Mouse (Mus musculus) forebrain, embryonic 16.5 days (tissue): ENCODE results near the gene Rnf144b. TPM values are rescaled to one million over a fixed set of nuclear protein-coding genes. Genes with fewer than 3 reads are reported as not detected.
A peak's percentile ranks its signal among the peaks of the same experiment; 100 is the strongest.

Experiments
- ATAC-seq: fragments of 200-750 bp; cut with Nextera tagmentation; 2 replicates; pipeline ENCODE4 v1.8.0; 2017; ENCODE audit warnings: mild to moderate bottlenecking, moderate library complexity
- H3K27ac ChIP-seq: fragments of 300-500 bp; sonication (generic); 2 replicates; pipeline ENCODE4 v1.5.1; 2014; ENCODE audit warnings: low read length, control low read depth
- H3K27me3 ChIP-seq: fragments of 300-500 bp; sonication (generic); replicated peaks from 2 replicates; pipeline ENCODE4 v1.6.1; 2014; ENCODE audit warnings: low read length; ENCODE audit not compliant: control insufficient read depth, insufficient read depth
- H3K36me3 ChIP-seq: fragments of 300-500 bp; sonication (generic); 2 replicates; pipeline ENCODE4 v1.6.1; 2014; ENCODE audit not compliant: control insufficient read depth, insufficient read depth
- H3K4me1 ChIP-seq: fragments of 300-500 bp; sonication (generic); replicated peaks from 2 replicates; pipeline ENCODE4 v1.6.1; 2014; ENCODE audit warnings: low read length; ENCODE audit not compliant: control insufficient read depth, insufficient read depth
- H3K4me2 ChIP-seq: fragments of 300-500 bp; sonication (generic); 2 replicates; pipeline ENCODE4 v1.6.1; 2014; ENCODE audit warnings: mild to moderate bottlenecking, low read length, control low read depth
- H3K4me3 ChIP-seq: fragments of 300-500 bp; sonication (generic); replicated peaks from 2 replicates; pipeline ENCODE4 v1.5.1; 2014; ENCODE audit warnings: mild to moderate bottlenecking, low read length, control low read depth
- H3K9ac ChIP-seq: fragments of 300-500 bp; sonication (generic); replicated peaks from 2 replicates; pipeline ENCODE4 v1.6.1; 2014; ENCODE audit warnings: low read depth, low read length, control low read depth
- H3K9me3 ChIP-seq: fragments of 300-500 bp; sonication (generic); 2 replicates; pipeline ENCODE4 v1.6.1; 2016; ENCODE audit warnings: low read length; ENCODE audit not compliant: control insufficient read depth
- WGBS: fragments of 180-500 bp; shearing (Covaris S2); extraction: QIAGEN DNeasy Blood & Tissue Kit; methylation state at CpG from one replicate; pipeline ENCODE4 v1.1.7; 2014; 5-methylcytosine and 5-hydroxymethylcytosine counted together
- polyA plus RNA-seq: library from polyadenylated mRNA; unstranded; fragments of >200 nt; fragmentation: Nextera tagmentation; extraction: Ambion mirVana; gene quantifications from 2 replicates; pipeline ENCODE4 v1.2.1, GENCODE M21; 2015

Gene Rnf144b
- polyA plus RNA-seq, 1 experiment from 2014 or later = 0.62 TPM

DNA sequence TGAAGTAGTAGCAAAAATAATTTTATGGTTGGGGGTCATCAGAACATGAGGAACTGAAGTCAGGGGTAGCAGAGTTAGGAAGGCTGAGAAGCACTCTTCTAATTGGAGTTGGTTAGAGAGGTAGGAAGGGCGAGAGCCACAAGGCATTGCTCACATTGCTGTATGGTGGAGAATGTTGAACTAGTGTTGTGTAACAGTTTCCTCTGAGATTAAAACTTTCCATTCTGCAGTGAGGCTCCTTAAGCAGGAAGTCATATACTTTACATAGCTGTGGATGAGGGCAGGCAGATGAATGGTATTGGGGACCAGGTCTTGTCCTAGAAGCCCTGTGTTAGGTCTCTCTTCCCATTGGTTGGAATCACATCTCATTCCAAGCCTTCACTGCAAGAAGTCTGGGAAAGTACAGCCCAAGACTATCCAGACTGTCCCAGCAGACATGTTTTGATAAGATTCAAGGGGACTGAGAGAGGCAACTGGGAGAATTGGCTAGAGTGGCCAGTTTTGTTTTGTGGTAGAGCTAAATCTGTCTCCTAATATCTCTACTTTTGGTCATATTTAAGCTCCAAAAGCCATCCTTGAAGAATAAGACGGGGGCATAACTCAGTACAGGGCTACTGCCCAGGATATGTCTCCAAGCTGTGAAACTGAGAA lies 128.8 kb downstream of the Rnf144b start:
- no peak for ATAC-seq
- Histone ChIP-seq H3K9ac (no peak overlapping the region), H3K4me1 (peaks cover 7% of the 10 kb centered on the region), H3K9me3 (no peaks in the 10 kb centered on the region), H3K4me2 (no peak overlapping the region), H3K27ac (no peak overlapping the region), H3K27me3 (no peaks in the 10 kb centered on the region), H3K4me3 (no peak overlapping the region), H3K36me3 (no peaks in the 10 kb centered on the region)
- WGBS = 86% methylated on average over 2 of the region's 2 CpGs

DNA sequence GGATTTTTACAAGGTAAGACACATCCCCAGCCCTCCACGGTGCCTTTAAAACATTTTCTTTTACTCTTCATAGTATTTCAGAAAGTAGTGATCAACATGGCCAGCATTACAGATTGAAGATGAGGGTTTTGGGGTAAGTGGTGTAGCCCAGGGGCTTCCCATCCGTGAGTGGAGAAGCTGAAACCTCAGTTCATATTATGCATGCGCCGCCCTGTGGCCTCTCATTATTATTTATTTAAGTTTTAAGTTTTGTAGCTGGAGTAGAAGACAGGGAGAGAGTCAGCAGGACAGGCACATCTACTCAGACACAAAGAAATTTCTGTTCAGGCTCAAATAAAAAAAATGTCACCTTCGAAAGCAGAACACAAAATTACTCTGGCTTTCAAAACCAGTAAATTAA lies 131.3 kb downstream of the Rnf144b start:
- H3K27me3 ChIP-seq = no peaks in the 10 kb centered on the region
- no peak for ATAC-seq
- H3K9ac ChIP-seq = no peak overlapping the region
- no peak overlapping the region for H3K4me3 ChIP-seq
- H3K27ac ChIP-seq = no peak overlapping the region
- no peaks in the 10 kb centered on the region for H3K36me3 ChIP-seq
- H3K4me2 ChIP-seq = no peak overlapping the region
- WGBS = 73% methylated on average over 5 of the region's 5 CpGs
- H3K9me3 ChIP-seq = no peaks in the 10 kb centered on the region
- no peaks in the 10 kb centered on the region; the same call in none of the 2 replicates for H3K4me1 ChIP-seq

DNA sequence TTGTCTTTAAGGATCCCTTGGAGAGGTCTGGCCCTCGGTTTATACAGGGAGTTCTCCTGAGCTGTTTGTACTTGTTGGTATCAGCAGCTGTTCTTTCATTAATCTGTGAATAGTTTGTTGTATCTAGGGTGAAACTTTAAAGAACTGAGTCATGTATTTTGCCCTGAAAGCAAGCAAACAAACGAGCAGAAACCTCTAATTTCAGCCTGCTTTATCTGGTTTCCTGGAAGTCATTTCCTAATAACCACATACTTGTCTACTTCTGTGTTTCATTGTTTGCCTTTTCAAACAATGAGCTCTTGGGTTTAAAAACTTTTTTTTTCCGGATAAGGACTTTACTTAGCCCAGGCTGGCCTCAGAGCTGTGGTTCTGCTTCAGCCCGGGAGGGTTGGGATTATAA lies 136.8 kb downstream of the Rnf144b start:
- Histone ChIP-seq H3K36me3 (no peaks in the 10 kb centered on the region), H3K4me1 (no peaks in the 10 kb centered on the region; the same call in none of the 2 replicates), H3K9me3 (no peaks in the 10 kb centered on the region), H3K4me2 (no peak overlapping the region), H3K9ac (no peak overlapping the region), H3K4me3 (no peak overlapping the region), H3K27ac (no peak overlapping the region), H3K27me3 (no peaks in the 10 kb centered on the region)
- 40% methylated on average over 4 of the region's 4 CpGs for WGBS
- no peak for ATAC-seq

DNA sequence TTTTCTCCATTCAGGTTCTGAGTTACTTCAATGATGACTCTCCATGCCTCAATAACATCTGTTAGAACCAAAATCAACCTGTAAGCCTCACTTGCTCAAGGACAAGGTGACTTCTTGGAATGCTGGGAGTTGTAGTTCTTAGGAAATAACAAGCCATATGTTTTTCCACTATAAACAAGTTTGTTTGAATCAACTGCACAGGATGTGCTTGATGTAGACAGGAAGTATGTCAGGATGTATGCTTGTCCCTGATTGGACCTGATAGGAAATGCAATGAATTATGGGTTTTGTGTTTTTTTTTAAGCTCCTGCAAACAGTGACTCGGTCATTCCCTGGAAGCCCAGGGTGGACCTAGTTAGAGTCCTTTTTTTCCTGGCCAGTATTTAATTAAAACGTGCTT lies 139.5 kb downstream of the Rnf144b start:
- no peaks in the 10 kb centered on the region for H3K27me3 ChIP-seq
- no peak overlapping the region for H3K27ac ChIP-seq
- no peaks in the 10 kb centered on the region for H3K36me3 ChIP-seq
- H3K9me3 ChIP-seq = no peaks in the 10 kb centered on the region
- H3K4me3 ChIP-seq = no peak overlapping the region
- no peak overlapping the region for H3K9ac ChIP-seq
- no peaks in the 10 kb centered on the region; the same call in none of the 2 replicates for H3K4me1 ChIP-seq
- 62% methylated on average over 2 of the region's 2 CpGs for WGBS
- H3K4me2 ChIP-seq = no peak overlapping the region
- ATAC-seq = peak; percentile 68

DNA sequence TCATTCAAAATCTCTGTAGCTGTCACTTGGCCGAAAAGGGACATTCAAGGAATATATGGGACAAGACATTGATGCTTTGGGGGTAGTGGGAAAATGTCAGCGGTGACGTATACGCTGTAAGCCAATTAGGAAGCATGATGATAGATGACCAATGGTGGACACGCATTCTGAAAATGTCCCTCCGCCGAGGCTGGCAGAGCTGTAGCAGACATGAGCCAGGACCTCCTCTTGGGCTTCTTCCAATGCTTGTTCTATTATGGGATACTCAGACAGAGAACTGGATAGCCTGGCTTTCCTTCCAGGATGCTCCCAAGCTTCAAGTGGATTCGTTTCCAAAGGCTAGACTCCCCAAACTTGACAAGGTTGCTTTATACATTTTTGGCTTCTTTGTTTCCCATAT lies 141.9 kb downstream of the Rnf144b start:
- H3K27me3 ChIP-seq = no peaks in the 10 kb centered on the region
- no peak overlapping the region for H3K4me3 ChIP-seq
- H3K27ac ChIP-seq = no peak overlapping the region
- WGBS = 91% methylated on average over 8 of the region's 8 CpGs
- ATAC-seq = no peak
- H3K4me1 ChIP-seq = no peaks in the 10 kb centered on the region
- H3K4me2 ChIP-seq = no peak overlapping the region
- no peaks in the 10 kb centered on the region for H3K36me3 ChIP-seq
- peaks cover 3% of the 10 kb centered on the region; the same call in 1 of the 2 replicates for H3K9me3 ChIP-seq
- no peak overlapping the region for H3K9ac ChIP-seq

DNA sequence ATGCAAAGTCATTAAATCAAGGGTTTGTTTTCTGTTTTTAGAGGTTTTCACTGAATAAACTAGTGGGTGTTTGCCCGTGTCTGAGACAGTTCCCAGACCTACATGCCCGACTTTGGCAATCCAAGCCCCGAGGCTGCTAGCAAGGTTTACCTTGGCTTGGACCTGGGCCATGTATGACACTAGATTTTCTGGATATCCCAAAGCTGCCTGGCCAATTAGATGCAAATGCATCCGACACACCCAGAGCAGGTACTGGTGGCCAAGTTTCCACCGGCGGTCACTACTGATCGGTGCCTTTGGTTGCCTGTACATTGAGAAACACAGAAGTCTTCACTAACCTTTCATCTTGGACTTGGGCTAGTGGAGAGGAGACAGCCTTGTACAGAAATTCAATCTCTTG lies 144.0 kb downstream of the Rnf144b start:
- no peak overlapping the region for H3K4me2 ChIP-seq
- no peaks in the 10 kb centered on the region for H3K36me3 ChIP-seq
- H3K27ac ChIP-seq = no peak overlapping the region
- H3K9ac ChIP-seq = no peak overlapping the region
- H3K4me3 ChIP-seq = no peak overlapping the region
- no peak for ATAC-seq
- 85% methylated on average over 7 of the region's 7 CpGs for WGBS
- no peaks in the 10 kb centered on the region for H3K4me1 ChIP-seq
- H3K9me3 ChIP-seq = peaks cover 3% of the 10 kb centered on the region; the same call in 1 of the 2 replicates
- no peaks in the 10 kb centered on the region for H3K27me3 ChIP-seq

DNA sequence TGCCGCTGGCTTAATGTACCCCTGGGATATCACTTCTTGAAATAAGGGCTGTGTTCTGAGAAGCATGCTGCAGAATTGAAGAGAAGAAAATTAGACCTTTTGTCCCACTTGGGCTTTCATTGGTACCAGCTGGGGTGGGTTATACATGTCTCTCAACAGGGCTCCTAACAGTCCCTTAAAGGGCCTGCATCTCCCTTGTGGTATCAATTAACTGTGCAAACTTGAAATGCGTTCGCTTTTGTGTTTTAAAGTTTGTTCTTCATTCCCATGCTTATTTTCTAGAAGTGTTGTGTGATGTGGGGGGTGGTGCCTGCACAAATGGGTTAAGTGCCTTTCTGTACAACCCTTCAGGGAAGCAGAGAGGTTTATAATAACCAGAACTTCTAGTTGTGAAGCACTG lies 145.8 kb downstream of the Rnf144b start:
- Histone ChIP-seq H3K9ac (no peak overlapping the region), H3K27me3 (no peaks in the 10 kb centered on the region), H3K4me2 (no peak overlapping the region), H3K9me3 (peaks cover 3% of the 10 kb centered on the region; the same call in 1 of the 2 replicates), H3K4me3 (no peak overlapping the region), H3K4me1 (peaks cover 5% of the 10 kb centered on the region), H3K36me3 (no peaks in the 10 kb centered on the region), H3K27ac (no peak overlapping the region)
- ATAC-seq = peak; percentile 49; the same call in 1 of the 2 replicates
- WGBS = 38% methylated on average over 3 of the region's 3 CpGs

DNA sequence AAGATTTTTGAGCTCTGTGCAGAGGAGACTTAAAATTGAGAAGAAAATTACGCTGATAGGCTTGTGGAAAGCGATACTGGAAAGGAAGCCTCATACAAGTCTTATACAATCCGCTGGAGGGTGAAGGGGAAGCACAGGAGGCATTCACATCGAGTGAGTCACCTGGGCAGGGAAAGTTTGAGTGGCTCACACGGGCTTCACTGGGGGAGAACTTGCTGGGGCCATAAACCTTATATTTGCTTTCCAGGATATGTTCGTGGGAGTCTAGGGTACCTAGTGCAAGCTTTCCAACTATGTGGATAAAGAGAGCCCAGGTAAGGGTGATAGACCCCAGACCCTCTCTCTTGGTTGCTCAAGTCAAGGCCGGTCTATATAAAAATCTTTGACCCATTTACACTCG lies 150.5 kb downstream of the Rnf144b start:
- no peaks in the 10 kb centered on the region for H3K36me3 ChIP-seq
- H3K4me1 ChIP-seq = peaks cover 10% of the 10 kb centered on the region
- no peak overlapping the region for H3K27ac ChIP-seq
- H3K9me3 ChIP-seq = no peaks in the 10 kb centered on the region
- H3K4me2 ChIP-seq = peak overlapping the region; percentile 27
- H3K4me3 ChIP-seq = peak overlapping the region; percentile 5; the same call in 1 of the 2 replicates
- ATAC-seq = no peak
- 15% methylated on average over 8 of the region's 8 CpGs for WGBS
- H3K27me3 ChIP-seq = no peaks in the 10 kb centered on the region
- peak overlapping the region; percentile 41; the same call in 1 of the 2 replicates for H3K9ac ChIP-seq

DNA sequence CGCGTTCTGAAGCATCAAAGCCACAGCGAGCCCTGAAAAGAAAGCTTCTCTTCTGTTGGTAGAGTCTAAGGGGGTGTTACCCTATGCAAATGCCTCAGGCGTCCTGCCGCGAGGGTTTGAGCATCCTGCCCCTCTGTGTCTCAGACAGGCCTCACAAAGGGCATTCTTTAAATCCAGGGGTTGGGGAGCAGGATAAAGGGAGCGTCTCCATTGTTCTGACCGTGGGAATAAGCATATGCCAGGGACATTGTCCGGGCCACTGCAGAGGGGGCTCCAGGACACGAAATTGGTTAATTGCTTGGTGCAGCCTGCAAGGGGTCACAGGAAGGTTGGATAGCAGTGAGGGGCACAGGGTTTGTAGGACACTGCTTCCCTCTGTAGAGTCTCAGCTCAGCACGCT lies 151.0 kb downstream of the Rnf144b start:
- WGBS = 3% methylated on average over 11 of the region's 11 CpGs
- Histone ChIP-seq H3K9me3 (no peaks in the 10 kb centered on the region), H3K9ac (peak overlapping the region; percentile 41), H3K4me3 (peak overlapping the region; percentile 5), H3K4me2 (peak overlapping the region; percentile 27), H3K27me3 (no peaks in the 10 kb centered on the region), H3K4me1 (peaks cover 10% of the 10 kb centered on the region), H3K27ac (no peak overlapping the region), H3K36me3 (no peaks in the 10 kb centered on the region)
- no peak for ATAC-seq

DNA sequence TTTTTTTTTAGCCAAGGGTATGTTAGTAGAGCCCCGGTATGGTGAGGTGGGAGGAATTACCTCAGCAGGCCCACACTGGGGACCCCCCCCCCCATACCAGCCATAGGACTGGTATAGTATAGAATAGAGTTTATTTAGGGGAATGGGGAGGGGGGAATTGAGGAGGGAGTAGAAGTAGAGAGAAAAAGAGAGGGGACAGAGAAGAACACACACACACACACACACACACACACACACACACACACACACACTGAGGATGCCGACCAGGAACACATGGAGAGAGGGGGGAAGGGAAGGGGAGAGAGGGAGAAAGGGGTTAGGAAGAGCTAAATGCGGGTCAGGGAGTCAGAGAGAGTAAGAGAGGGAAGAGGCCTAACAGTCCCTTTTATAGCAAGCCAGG lies 151.7 kb downstream of the Rnf144b start:
- H3K27ac ChIP-seq = no peak overlapping the region
- no peaks in the 10 kb centered on the region for H3K27me3 ChIP-seq
- H3K9ac ChIP-seq = no peak overlapping the region
- no peak overlapping the region for H3K4me2 ChIP-seq
- no peaks in the 10 kb centered on the region for H3K36me3 ChIP-seq
- ATAC-seq = no peak
- no peak overlapping the region for H3K4me3 ChIP-seq
- peaks cover 10% of the 10 kb centered on the region for H3K4me1 ChIP-seq
- 11% methylated on average over 3 of the region's 3 CpGs for WGBS
- no peaks in the 10 kb centered on the region for H3K9me3 ChIP-seq
